Mouse (Mus musculus) liver, embryonic 14.5 days (tissue): ENCODE measurements at regions not wholly inside any gene's neighbourhood (a gene's known extent, or its start where the extent isn't known, plus 50 kb on each side); places are given as distances from the start of the nearest gene placed in this dataset.

Experiments
- CTCF ChIP-seq: IDR thresholded peaks from 2 replicates; pipeline ENCODE4 v1.5.1; 2016; ENCODE audit warnings: antibody characterized with exemption, low read depth, control low read depth
- EP300 ChIP-seq: IDR thresholded peaks from 2 replicates; pipeline ENCODE4 v1.6.1; 2016; ENCODE audit warnings: antibody characterized with exemption, low read depth

DNA sequence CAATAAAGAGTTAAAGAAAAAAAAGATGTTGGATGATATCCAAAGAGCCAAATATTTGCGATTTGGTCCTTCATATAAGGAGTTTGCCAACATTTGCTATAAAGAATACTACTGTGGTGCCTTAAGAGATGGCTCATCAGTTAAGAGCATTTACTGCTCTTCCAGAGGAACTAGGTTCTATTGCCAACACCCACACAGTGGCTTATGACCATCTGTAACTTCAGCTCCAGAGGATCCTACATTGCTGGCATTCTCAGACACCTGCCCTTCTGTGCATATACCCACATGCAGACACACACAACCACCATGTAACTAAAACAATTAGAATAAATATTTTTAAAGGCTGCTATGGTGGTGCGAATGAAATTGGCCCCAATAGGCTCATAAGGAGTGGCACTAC, 131.7 kb downstream of the Mex3b start:
- no peak for TF ChIP-seq CTCF
- no peak for TF ChIP-seq EP300
